Mouse (Mus musculus) stomach, embryonic 15.5 days (tissue): ENCODE results near the gene Pigr. TPM values are rescaled to one million over a fixed set of nuclear protein-coding genes. Genes with fewer than 3 reads are reported as not detected.

ENCODE experiments used
- ATAC-seq: fragments of 200-750 bp; cut with Nextera tagmentation; 2 replicates; pipeline ENCODE4 v1.8.0; 2017; ENCODE audit warnings: low read depth, moderate number of reproducible peaks, moderate TSS enrichment; ENCODE audit not compliant: insufficient read depth, low FRiP score
- H3K27ac ChIP-seq: fragments of 300-500 bp; sonication (generic); 2 replicates; pipeline ENCODE4 v1.5.1; 2015; ENCODE audit warnings: mild to moderate bottlenecking, inconsistent platforms
- H3K27me3 ChIP-seq: fragments of 300-500 bp; sonication (generic); replicated peaks from 2 replicates; pipeline ENCODE4 v1.6.1; 2015; ENCODE audit warnings: inconsistent platforms
- H3K36me3 ChIP-seq: fragments of 300-500 bp; sonication (generic); 2 replicates; pipeline ENCODE4 v1.6.1; 2015; ENCODE audit warnings: inconsistent platforms
- H3K4me1 ChIP-seq: fragments of 300-500 bp; sonication (generic); 2 replicates; pipeline ENCODE4 v1.6.1; 2015; ENCODE audit warnings: inconsistent platforms
- H3K4me2 ChIP-seq: fragments of 300-500 bp; sonication (generic); 2 replicates; pipeline ENCODE4 v1.6.1; 2015; ENCODE audit warnings: mild to moderate bottlenecking, inconsistent platforms
- H3K4me3 ChIP-seq: fragments of 300-500 bp; sonication (generic); replicated peaks from 2 replicates; pipeline ENCODE4 v1.5.1; 2015; ENCODE audit warnings: inconsistent platforms
- H3K9ac ChIP-seq: fragments of 300-500 bp; sonication (generic); 2 replicates; pipeline ENCODE4 v1.6.1; 2015; ENCODE audit warnings: inconsistent platforms
- H3K9me3 ChIP-seq: fragments of 300-500 bp; sonication (generic); 2 replicates; pipeline ENCODE4 v1.6.1; 2016; ENCODE audit warnings: inconsistent platforms
- WGBS: fragments of 180-500 bp; shearing (Covaris S2); methylation state at CpG from one replicate; pipeline ENCODE4 v1.1.7; 2015; 5-methylcytosine and 5-hydroxymethylcytosine counted together
- polyA plus RNA-seq: library from polyadenylated mRNA; unstranded; fragments of >200 nt; fragmentation: Nextera tagmentation; extraction: Ambion mirVana; gene quantifications from 2 replicates; pipeline ENCODE4 v1.2.1, GENCODE M21; 2015

The Pigr gene
- 0.36 and 0.48 TPM in 2 replicates for polyA plus RNA-seq

GRCm38 (mm10) chr1:130826448-130826847, at the start of gene Pigr:
TSS of gene Pigr (plus strand) at chr1:130826684.
- 84% methylated on average over 5 of the region's 5 CpGs for WGBS
- no peak for ATAC-seq
- Histone ChIP-seq H3K4me1 (no peaks in the 10 kb centered on the region), H3K4me3 (no peak within 1 kb of the TSS), H3K9me3 (no peaks in the 10 kb centered on the region), H3K4me2 (no peak within 1 kb of the TSS), H3K27ac (no peak within 1 kb of the TSS), H3K9ac (no peak within 1 kb of the TSS), H3K27me3 (no peaks in the 10 kb centered on the region), H3K36me3 (no peaks in the 10 kb centered on the region)

GRCm38 (mm10) chr1:130779867-130780266, 46.6 kb upstream of the Pigr start:
- Histone ChIP-seq H3K4me1 (no peaks in the 10 kb centered on the region), H3K36me3 (no peaks in the 10 kb centered on the region), H3K27me3 (no peaks in the 10 kb centered on the region), H3K4me3 (no peak overlapping the region), H3K9ac (no peak overlapping the region), H3K27ac (no peak overlapping the region), H3K9me3 (no peaks in the 10 kb centered on the region), H3K4me2 (no peak overlapping the region)
- no peak for ATAC-seq
- 82% methylated on average over 3 of the region's 3 CpGs for WGBS

- H3K27ac ChIP-seq = no peak overlapping the region
- H3K36me3 ChIP-seq = no peaks in the 10 kb centered on the region
- no peak for ATAC-seq
- H3K9me3 ChIP-seq = no peaks in the 10 kb centered on the region
- no peaks in the 10 kb centered on the region for H3K4me1 ChIP-seq
- H3K4me2 ChIP-seq = no peak overlapping the region
- no peaks in the 10 kb centered on the region for H3K27me3 ChIP-seq
- H3K4me3 ChIP-seq = no peak overlapping the region
- no peak overlapping the region for H3K9ac ChIP-seq
- WGBS = 13% methylated on average over 4 of the region's 4 CpGs
Measured at GRCm38 (mm10) chr1:130784054-130784453, 42.4 kb upstream of the Pigr start.

- Histone ChIP-seq H3K9me3 (no peaks in the 10 kb centered on the region), H3K27me3 (no peaks in the 10 kb centered on the region), H3K36me3 (no peaks in the 10 kb centered on the region), H3K9ac (no peak overlapping the region), H3K27ac (no peak overlapping the region), H3K4me1 (no peaks in the 10 kb centered on the region), H3K4me3 (no peak overlapping the region), H3K4me2 (no peak overlapping the region)
- no peak for ATAC-seq
- WGBS = 41% methylated on average over 4 of the region's 4 CpGs
Measured at GRCm38 (mm10) chr1:130787001-130787400, 39.5 kb upstream of the Pigr start.

- Histone ChIP-seq H3K9ac (no peak overlapping the region), H3K27me3 (no peaks in the 10 kb centered on the region), H3K4me3 (no peak overlapping the region), H3K27ac (no peak overlapping the region), H3K36me3 (no peaks in the 10 kb centered on the region), H3K4me2 (no peak overlapping the region), H3K9me3 (no peaks in the 10 kb centered on the region), H3K4me1 (no peaks in the 10 kb centered on the region)
- 66% methylated on average over 3 of the region's 3 CpGs for WGBS
- ATAC-seq = peak; percentile 50; the same call in 1 of the 2 replicates
Measured at GRCm38 (mm10) chr1:130789512-130790451, 36.7 kb upstream of the Pigr start.

GRCm38 (mm10) chr1:130795331-130795730, 31.2 kb upstream of the Pigr start:
- no peaks in the 10 kb centered on the region for H3K36me3 ChIP-seq
- WGBS = 72% methylated on average over 2 of the region's 2 CpGs
- ATAC-seq = no peak
- H3K27ac ChIP-seq = no peak overlapping the region
- H3K27me3 ChIP-seq = no peaks in the 10 kb centered on the region
- H3K4me1 ChIP-seq = no peaks in the 10 kb centered on the region
- no peaks in the 10 kb centered on the region for H3K9me3 ChIP-seq
- H3K9ac ChIP-seq = no peak overlapping the region
- no peak overlapping the region for H3K4me2 ChIP-seq
- H3K4me3 ChIP-seq = no peak overlapping the region

GRCm38 (mm10) chr1:130796967-130797684, 29.4 kb upstream of the Pigr start:
- Histone ChIP-seq H3K9me3 (no peaks in the 10 kb centered on the region), H3K27ac (no peak overlapping the region), H3K9ac (no peak overlapping the region), H3K36me3 (no peaks in the 10 kb centered on the region), H3K27me3 (no peaks in the 10 kb centered on the region), H3K4me1 (no peaks in the 10 kb centered on the region), H3K4me3 (no peak overlapping the region), H3K4me2 (no peak overlapping the region)
- 79% methylated on average over 8 of the region's 8 CpGs for WGBS
- no peak for ATAC-seq

GRCm38 (mm10) chr1:130798037-130798436, 28.4 kb upstream of the Pigr start:
- Histone ChIP-seq H3K27ac (no peak overlapping the region), H3K4me2 (no peak overlapping the region), H3K27me3 (no peaks in the 10 kb centered on the region), H3K9me3 (no peaks in the 10 kb centered on the region), H3K4me3 (no peak overlapping the region), H3K36me3 (no peaks in the 10 kb centered on the region), H3K9ac (no peak overlapping the region), H3K4me1 (no peaks in the 10 kb centered on the region)
- WGBS = 59% methylated on average over 6 of the region's 6 CpGs
- no peak for ATAC-seq

- no peak overlapping the region for H3K4me2 ChIP-seq
- H3K4me3 ChIP-seq = no peak overlapping the region
- H3K36me3 ChIP-seq = no peaks in the 10 kb centered on the region
- no peak overlapping the region for H3K9ac ChIP-seq
- no peaks in the 10 kb centered on the region for H3K9me3 ChIP-seq
- no peaks in the 10 kb centered on the region for H3K27me3 ChIP-seq
- H3K4me1 ChIP-seq = no peaks in the 10 kb centered on the region
- WGBS = 45% methylated on average over 3 of the region's 3 CpGs
- no peak overlapping the region for H3K27ac ChIP-seq
- ATAC-seq = peak; percentile 27; the same call in 1 of the 2 replicates
Measured at GRCm38 (mm10) chr1:130798551-130798950, 27.9 kb upstream of the Pigr start.

- H3K27me3 ChIP-seq = no peaks in the 10 kb centered on the region
- H3K27ac ChIP-seq = no peak overlapping the region
- H3K36me3 ChIP-seq = no peaks in the 10 kb centered on the region
- no peak overlapping the region for H3K9ac ChIP-seq
- H3K9me3 ChIP-seq = no peaks in the 10 kb centered on the region
- 95% methylated on average over 2 of the region's 2 CpGs for WGBS
- no peaks in the 10 kb centered on the region for H3K4me1 ChIP-seq
- H3K4me3 ChIP-seq = no peak overlapping the region
- H3K4me2 ChIP-seq = no peak overlapping the region
- no peak for ATAC-seq
Measured at GRCm38 (mm10) chr1:130799399-130799798, 27.1 kb upstream of the Pigr start.

- Histone ChIP-seq H3K27ac (no peak within 1 kb of the TSS), H3K4me3 (no peak within 1 kb of the TSS), H3K4me2 (no peak within 1 kb of the TSS), H3K9ac (no peak within 1 kb of the TSS), H3K9me3 (no peaks in the 10 kb centered on the region), H3K36me3 (no peaks in the 10 kb centered on the region), H3K27me3 (no peaks in the 10 kb centered on the region), H3K4me1 (no peaks in the 10 kb centered on the region)
- WGBS = 88% methylated on average over 8 of the region's 8 CpGs
- no peak for ATAC-seq
Measured at GRCm38 (mm10) chr1:130800602-130801001, 25.9 kb upstream of the Pigr start, which contains the start of gene Fcamr. TSS of gene Fcamr (plus strand) at chr1:130800902.

GRCm38 (mm10) chr1:130801511-130801910, 25.0 kb upstream of the Pigr start:
- H3K27me3 ChIP-seq = no peaks in the 10 kb centered on the region
- H3K4me3 ChIP-seq = no peak overlapping the region
- no peak for ATAC-seq
- no peak overlapping the region for H3K4me2 ChIP-seq
- H3K4me1 ChIP-seq = no peaks in the 10 kb centered on the region
- H3K9me3 ChIP-seq = no peaks in the 10 kb centered on the region
- no peaks in the 10 kb centered on the region for H3K36me3 ChIP-seq
- H3K27ac ChIP-seq = no peak overlapping the region
- no peak overlapping the region for H3K9ac ChIP-seq
- WGBS = 73% methylated on average over 2 of the region's 2 CpGs
